Mouse (Mus musculus): ENCODE measurements around the gene Aldh8a1. TPM values are rescaled to one million over a fixed set of nuclear protein-coding genes. Genes with fewer than 3 reads are reported as not detected.

Aldh8a1 gene
- not detected in 2 replicates for total RNA-seq (2017)

DNA sequence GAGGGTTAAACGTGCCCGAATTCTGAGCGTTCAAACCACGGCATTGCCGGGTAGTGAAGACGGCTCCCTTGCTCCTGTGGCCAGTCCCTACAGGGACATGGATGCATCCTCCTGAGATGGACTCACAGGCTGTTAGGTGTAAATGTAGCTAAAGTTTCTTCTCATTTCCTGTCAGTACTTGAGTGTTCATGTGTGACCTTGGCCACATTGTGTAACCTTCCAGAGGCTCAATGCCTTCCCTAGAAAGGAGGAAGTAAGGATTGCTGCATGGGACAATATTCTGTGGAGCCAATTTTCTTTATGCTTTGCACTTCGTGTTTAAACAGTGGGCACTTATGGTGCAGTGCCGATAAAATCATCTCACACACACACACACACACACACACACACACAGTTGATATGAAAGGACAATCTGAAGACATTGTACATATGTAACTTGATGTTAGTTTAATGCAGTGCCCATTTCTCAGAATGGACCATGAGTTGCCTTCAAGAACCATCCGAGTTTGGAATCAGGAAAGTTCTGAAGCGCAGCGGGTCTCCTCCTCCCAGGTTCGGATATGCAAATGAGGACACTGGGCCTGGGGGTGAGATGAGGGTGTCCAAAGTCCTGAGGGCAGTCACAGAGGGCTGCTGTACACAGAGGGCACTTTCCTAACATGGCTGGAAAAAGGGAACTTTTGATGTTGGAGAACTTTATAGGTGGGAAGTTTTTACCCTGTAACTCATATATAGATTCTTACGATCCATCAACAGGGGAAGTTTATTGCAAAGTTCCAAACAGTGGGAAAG, at the start of gene Aldh8a1:
Aldh8a1 (plus strand) TSS at position 610 of the 792 bp plus-strand sequence.
- peak; percentile 66 for ATAC-seq (replicated peaks; ENCODE audit: low read depth, poor library complexity, severe bottlenecking)

DNA sequence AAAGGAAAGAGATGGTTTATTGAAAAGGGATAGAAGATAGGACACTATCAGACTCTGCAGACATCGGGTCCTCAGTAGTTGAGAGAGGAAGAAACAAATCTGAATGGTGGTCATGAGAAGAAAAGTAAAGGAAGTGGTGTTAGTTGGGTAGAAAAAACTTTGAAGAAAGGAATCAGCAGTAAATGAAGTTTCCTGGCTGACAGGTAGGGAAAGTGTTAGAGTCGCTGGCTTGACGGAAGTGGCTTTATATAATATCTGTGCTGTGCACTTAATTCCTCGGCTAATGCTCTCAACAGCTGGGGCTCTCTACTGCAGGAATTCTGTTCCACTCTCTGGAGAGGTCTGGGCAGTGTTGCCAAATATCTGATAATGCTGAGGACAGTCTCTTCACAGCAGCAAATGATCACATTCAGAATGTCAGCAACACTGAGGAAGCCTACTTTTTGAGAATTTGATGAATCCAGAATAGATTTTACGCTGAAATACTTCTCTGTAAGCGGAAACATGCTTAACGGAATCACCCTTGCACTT, 49.4 kb upstream of the Aldh8a1 start:
- no peak for ATAC-seq (replicated peaks; ENCODE audit: low read depth, poor library complexity, severe bottlenecking)

DNA sequence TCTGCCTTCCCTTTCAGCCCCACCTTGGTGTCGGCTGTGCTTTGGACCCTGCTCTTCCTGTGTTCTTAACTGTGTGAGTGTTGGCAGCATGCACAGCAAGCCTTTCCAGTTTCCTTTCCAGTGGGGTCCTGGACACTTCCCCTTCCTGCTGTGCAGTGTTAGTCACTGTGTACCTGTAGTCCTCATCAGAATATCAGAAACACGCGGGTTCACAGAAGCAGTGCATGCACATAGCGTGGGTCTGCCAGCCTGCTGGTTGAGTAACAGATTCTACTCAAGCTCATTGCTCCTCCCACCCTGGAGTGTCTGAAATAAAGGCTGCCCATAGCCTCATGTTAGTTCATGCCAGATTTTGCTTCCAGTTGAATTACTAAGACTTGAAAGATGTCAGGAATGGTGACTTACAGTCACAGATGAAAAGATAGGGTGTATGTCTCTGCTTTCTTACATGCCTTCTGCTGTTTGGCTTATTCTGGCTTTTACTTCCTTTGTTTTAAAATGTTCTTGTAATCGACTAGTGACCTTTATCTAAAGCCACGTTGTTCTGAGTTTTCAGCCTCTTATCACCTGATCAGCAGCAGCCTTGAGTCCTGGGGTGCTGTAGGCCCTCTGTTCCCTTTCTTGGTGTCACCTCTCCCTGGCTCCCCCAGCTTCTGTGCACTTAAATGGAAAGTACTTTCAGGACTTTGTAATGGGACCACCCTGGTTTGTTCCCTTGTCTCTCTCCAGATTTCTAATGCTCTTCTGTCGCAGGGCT, 42.6 kb upstream of the Aldh8a1 start:
- ATAC-seq (replicated peaks; ENCODE audit: low read depth, poor library complexity, severe bottlenecking) = peak; percentile 22; the same call in 1 of the 2 replicates

DNA sequence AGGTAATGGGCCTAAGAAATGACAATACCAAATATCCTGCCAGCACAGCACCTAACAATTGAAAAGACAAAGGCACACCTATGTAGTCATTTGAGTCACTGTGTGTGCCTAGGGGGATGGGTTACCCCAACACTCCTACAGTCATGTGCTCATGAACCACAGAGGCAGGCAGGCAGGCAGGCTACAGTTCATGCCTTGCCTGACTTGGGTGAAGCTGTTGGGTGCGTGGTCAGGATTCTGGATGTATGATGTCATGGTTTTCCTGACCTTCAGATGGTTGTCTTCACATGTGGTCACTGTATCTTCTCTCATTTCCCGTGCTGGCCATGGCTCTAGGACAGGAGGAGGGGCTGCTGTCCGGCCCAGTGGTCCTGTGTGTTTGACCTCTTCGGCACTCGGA, 41.6 kb upstream of the Aldh8a1 start:
- no peak for ATAC-seq (replicated peaks; ENCODE audit: low read depth, poor library complexity, severe bottlenecking)

DNA sequence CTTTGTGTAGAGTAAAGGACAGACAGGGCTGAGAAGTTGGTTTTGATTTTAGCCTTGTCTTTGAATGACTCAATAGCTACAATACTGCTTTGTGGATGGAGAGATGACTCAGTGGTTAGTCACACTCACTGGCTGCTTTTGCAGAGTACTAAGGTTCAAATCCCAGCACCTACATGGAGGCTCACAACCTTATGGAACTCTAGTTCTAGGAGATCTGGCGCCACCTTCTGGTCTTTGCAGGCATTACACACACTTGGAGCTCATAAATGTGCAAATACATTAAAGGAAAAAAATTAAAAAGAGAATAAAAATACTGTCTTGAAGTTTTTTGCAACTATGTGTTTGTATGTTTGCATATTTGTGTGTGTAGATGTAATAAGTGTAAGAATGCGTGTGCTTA, 39.9 kb upstream of the Aldh8a1 start:
- ATAC-seq (replicated peaks; ENCODE audit: low read depth, poor library complexity, severe bottlenecking) = no peak

DNA sequence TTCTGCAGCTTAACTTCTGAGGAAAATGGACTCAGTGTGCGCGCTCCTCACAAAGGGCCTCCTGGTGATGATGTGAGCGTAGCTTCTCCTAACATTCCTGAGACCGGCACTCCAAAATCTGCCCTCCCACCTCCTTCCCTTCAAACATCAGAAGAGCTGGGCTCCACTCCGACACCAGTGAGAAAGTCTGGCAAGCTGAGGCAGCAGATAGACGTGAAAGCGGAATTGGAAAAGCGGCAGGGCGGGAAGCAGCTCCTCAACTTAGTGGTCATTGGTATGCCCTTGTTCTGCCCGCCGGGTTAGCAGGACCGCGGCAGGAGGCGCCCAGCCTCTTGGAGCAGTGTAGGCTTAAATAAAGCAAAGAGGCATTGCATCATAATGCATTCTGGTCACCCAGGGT, 35.4 kb upstream of the Aldh8a1 start:
- no peak for ATAC-seq (replicated peaks; ENCODE audit: low read depth, poor library complexity, severe bottlenecking)

DNA sequence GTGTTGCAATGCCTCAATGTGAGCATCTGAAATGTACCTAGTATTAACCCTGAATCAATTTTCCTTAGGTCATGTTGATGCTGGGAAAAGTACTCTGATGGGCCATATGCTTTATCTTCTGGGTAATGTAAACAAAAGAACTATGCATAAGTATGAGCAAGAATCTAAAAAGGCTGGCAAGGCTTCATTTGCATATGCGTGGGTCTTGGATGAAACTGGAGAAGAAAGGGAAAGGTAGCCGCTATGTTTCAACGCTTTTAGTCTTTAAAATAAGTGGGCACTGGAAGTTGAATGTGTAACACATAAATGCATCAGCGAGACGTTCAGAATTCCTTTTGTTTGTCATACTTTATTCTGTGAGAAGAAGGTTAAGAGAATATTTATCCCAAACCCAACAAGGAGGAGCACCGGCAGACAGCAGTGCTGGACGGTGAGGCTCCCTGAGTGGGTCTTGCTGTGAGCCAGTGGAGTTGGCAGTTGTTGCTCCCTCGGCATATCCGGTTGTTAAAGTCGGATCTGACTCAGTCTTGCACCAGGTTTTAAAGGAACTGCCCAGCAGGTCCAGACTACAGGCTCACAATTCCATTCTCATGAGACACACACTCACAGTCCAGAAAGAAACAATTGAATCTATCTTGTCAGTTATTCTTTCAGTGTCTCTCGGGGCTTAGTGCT, 34.6 kb upstream of the Aldh8a1 start:
- no peak for ATAC-seq (replicated peaks; ENCODE audit: low read depth, poor library complexity, severe bottlenecking)

DNA sequence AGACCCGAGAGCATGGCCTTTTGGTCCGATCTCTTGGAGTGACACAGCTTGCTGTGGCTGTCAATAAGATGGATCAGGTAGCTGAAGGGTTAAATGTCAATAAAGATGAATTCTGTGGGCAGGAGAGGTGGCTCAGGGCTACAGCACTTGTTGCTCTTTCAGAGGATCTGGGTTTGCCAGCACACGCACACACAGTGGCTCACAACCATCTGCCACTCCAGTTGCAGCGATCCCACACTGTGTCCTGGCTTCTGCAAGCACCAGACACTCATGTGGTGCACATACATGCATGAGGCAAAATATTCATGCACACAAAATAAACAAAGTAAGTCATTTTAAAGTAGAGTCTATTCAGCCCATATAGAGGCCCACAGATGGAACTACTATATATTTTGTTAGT, 29.8 kb upstream of the Aldh8a1 start:
- ATAC-seq (replicated peaks; ENCODE audit: low read depth, poor library complexity, severe bottlenecking) = no peak

DNA sequence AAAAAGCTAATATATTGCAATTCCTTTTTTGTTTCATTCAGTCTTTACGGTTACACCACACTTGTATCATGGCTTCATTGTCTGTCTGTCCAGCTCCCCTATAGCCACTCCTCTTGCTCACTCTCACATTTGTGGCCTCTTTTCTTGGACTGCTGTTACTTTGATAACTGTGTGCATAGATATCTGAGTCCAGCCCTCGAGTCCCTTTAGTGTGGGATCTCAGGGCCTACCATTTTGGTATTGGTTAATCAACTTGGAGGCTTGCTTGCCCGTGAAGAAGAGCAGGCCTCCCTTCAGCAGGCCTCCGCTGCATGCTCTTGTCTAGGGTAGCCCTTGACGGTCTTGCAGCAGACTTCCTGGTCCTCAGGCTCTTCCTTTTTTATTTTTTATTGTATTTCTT, 27.6 kb upstream of the Aldh8a1 start:
- no peak for ATAC-seq (replicated peaks; ENCODE audit: low read depth, poor library complexity, severe bottlenecking)

DNA sequence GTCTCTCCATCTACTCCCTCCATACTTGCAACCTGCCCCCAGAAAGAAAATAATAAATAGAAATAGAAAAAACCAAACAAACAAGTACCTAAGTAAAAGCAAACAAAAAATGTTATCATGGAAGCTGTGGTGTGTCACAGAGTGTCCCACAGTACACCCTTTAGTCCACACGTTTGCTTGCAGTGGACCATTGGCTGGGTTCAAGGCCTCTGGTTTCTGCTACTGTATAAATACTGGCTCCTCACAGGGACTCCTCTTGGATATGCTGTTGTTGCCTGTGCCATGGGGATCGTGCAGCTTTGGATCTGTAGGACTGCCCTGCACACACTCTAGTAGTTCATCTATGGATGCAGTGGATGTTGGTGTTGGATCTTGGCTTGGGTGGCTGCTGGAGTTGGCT, 27.1 kb upstream of the Aldh8a1 start:
- ATAC-seq (replicated peaks; ENCODE audit: low read depth, poor library complexity, severe bottlenecking) = no peak

DNA sequence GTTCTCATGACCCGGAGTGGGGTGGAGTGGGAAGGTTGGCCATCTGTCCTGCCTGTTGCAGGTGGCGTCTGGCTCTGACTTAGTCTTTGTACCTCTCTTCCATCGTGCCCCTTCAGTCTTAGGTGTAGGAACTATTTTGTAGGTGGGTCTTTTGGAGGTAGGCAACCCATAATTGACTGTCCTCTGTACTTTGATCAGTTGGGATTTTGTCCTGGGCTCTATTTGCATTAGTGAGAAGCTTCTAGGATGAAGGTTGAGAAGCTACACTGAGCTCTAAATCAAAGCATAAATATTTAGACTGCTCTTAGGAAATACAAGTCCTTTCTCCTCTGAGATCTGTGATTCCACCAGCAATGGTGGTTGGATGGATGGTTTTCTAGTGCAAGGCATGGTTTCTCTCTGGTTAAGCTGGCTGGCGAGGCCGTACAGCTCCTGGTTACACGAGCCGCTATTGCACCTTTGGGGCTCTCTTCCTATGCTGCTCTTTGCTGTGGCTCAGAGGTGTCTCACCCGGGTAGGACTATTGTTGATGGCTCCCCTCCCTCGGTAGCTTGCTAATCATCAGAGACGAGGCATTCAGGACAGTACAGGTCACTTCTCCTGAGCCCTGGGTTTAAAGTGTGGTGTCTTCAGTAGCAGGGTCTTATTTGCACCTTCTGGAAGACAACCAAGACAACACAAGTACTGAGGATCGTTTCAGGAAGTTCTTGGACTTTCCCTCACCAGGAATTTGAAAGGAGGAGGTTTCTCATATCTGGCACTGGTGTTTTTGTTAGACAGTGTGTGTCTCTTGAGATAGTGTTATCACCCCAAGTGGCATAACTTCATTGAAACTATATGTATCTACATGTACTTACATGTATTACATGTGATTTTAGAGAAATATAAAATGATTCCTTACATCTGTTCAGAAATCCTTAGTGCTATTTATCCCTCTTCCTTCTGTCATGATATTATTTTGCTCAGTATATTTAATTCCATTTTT, 26.3 kb upstream of the Aldh8a1 start:
- no peak for ATAC-seq (replicated peaks; ENCODE audit: low read depth, poor library complexity, severe bottlenecking)

DNA sequence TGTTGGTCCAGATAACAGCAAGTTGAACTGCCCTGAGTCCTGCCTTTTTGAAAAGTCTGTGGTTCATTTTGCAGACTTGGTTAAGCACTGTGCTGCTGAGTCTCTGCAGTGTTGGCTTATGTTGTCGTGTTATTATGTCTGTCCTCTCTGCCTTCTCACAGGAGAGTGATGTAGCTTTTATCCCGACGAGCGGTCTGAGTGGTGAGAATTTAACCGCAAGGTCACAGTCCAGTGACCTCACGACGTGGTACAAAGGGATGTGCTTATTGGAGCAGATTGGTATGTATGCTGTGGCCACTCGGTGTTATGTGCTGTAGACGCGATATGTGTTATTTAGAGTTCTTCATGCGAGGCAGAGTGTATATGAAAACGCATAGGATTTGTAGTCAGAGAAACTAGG, 25.3 kb upstream of the Aldh8a1 start:
- no peak for ATAC-seq (replicated peaks; ENCODE audit: low read depth, poor library complexity, severe bottlenecking)

DNA sequence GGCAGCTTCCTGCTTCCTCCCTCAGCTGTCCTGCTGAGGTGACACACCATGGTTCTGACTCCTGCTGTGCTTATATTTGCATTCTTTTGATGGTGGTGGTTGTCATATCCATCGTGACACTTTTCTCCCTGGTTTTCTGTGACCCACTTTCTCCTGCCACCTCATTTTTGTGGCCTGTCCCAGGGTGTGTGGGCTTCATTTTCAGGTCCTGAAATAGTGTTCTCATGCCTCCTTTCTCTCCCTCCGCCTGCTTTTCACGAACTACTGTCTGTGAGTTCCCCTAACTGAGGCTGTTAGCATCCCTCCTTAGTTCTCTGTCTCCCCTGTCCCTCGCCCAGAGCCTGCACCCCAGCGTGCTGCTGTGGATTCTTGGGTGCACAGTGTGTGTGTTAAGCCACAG, 23.2 kb upstream of the Aldh8a1 start:
- ATAC-seq (replicated peaks; ENCODE audit: low read depth, poor library complexity, severe bottlenecking) = no peak

DNA sequence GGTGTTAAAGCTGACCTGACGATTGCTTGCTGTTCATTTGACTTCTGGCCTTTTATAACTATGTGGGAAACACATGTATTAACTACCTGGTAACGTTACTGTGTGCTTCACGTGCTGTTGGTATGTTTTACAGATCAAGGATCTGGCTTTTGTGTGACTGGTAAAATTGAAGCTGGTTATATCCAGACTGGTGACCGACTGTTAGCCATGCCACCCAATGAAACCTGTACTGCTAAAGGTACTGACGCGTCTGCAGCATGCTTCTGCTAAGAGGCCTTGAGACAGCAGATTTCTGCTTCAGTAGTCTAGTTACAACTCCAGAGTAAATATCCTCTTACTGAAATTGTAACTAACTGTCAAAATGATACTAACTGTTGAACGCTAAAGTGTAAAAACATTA, 22.6 kb upstream of the Aldh8a1 start:
- no peak for ATAC-seq (replicated peaks; ENCODE audit: low read depth, poor library complexity, severe bottlenecking)

DNA sequence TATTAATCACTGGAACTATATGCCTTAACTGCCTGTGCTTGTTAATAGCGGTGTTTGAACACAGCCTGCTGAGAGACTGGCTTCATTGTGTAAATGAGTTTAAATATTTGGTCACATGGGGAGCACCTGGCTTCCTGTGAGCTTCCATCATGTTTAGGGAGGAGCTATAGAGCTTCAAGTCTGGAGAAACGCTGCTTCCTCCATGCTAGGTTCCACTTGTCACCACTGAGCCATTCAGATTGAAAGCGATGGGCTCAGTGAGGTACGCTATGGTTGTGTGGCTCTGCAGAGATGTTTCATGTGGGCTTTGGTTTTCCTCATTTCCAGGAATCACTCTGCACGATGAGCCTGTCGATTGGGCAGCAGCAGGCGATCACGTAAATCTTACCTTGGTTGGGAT, 19.1 kb upstream of the Aldh8a1 start:
- ATAC-seq (replicated peaks; ENCODE audit: low read depth, poor library complexity, severe bottlenecking) = no peak

DNA sequence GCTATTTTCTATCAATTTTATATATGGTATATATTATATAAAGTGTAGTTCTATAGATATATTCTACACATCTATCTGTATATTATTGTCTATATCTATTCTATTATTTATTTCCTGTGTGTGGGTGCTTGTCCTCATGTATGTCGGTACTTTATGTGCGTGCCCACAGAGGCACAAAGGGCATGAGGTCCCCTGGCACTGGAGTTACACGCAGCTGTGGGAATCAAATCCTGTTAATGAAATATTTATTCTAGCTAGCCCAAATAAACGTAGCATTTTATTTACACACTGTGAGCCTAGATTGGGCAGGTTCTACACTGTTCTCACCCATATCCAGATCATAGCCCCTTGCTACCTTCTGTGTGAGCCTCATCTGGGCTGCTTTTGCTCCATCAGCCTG, 18.0 kb upstream of the Aldh8a1 start:
- no peak for ATAC-seq (replicated peaks; ENCODE audit: low read depth, poor library complexity, severe bottlenecking)

DNA sequence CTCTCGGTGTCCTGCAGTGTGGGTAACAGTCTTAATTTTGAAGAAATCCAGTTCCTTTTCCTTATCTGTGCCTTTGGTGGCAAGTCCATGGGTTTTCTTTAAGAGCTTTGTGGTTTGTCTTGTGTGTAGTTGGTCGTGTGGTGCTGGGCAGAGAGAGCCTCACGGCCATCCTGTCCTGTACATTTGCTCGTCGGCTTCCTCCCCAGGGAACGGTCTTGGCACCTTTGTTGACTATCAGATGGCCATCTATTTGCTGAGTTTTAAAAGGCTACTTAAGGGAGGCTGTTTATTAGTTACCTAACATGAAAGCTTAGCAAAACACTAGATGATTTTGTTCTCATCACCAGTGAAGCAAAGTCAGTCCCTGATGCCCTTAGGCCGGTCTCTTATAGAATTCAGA, 15.2 kb upstream of the Aldh8a1 start:
- no peak for ATAC-seq (replicated peaks; ENCODE audit: low read depth, poor library complexity, severe bottlenecking)

DNA sequence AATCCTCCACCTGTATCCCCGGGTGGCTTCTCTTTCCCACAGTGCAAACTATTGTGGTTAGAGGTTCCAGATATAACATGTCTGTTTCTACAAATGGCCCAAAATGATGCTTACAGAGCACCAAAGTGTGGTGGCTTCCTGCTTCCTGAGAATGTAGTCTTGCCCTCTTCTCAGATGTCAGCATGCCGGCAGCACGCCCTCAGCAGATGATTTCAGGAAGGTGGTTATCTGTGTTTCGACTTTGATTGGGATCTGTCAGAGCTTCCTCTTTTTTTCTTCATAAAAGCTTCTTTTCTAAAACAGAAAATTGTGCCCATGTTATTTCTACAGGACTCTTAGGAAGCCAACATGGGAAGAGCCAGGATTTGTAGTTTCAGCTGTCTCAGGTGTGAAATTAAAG, 13.8 kb upstream of the Aldh8a1 start:
- ATAC-seq (replicated peaks; ENCODE audit: low read depth, poor library complexity, severe bottlenecking) = peak; percentile 65

DNA sequence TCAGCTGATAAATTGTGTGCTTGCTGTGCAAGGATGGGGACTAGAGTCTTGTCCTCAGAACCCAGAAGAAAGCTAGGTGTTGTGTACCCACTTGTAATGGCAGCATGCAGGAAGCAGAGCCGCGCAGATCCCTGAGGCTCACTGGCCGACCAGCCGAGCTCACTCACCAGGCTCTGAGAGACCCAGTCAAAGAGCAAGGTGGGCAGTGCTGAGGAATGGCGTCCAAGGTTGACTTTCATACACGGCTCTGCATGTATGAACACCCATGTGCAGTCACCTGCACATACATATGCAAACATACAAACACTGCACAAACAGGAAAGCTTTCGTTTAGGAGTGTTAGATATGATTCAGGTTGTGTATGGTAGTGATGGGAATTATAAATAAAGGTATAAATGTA, 12.1 kb upstream of the Aldh8a1 start:
- no peak for ATAC-seq (replicated peaks; ENCODE audit: low read depth, poor library complexity, severe bottlenecking)

DNA sequence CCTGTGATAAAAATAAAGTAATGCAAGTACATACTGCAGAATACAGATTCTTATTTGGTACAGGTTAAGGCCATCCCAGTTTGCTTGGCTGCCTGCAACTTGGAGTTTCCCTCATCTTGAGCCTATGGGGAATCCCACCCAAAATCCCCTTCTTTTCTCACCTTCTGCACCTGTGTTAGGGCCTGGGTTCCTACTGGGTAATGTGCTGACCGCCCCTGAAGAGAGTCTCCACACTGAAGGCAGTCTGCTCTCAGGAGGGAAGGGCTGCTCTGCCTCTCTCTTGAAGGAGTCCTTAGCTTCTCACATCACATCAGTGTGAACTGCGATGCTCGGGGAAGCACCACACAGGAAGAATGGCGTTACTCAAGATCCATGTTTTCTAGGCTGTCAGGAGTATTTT, 11.2 kb upstream of the Aldh8a1 start:
- no peak for ATAC-seq (replicated peaks; ENCODE audit: low read depth, poor library complexity, severe bottlenecking)

All from common myeloid progenitor, adult 5-6 weeks (primary cell).